Mouse (Mus musculus) heart, embryonic 12.5 days (tissue): ENCODE data around the gene Sez6l2. TPM values are rescaled to one million over a fixed set of nuclear protein-coding genes. Genes with fewer than 3 reads are reported as not detected.

Experiments used
- ATAC-seq: fragments of 200-750 bp; cut with Nextera tagmentation; 2 replicates; pipeline ENCODE4 v1.8.0; 2017; ENCODE audit warnings: moderate TSS enrichment, moderate library complexity; ENCODE audit not compliant: insufficient number of reproducible peaks, low FRiP score
- H3K27ac ChIP-seq: fragments of 300-500 bp; sonication (generic); 2 replicates; pipeline ENCODE4 v1.5.1; 2016; ENCODE audit warnings: mild to moderate bottlenecking, moderate library complexity; ENCODE audit not compliant: poor library complexity, severe bottlenecking
- H3K27me3 ChIP-seq: fragments of 300-500 bp; sonication (generic); replicated peaks from 2 replicates; pipeline ENCODE4 v1.6.1; 2016; ENCODE audit warnings: mild to moderate bottlenecking, moderate library complexity
- H3K36me3 ChIP-seq: fragments of 300-500 bp; sonication (generic); 2 replicates; pipeline ENCODE4 v1.6.1; 2016; ENCODE audit warnings: mild to moderate bottlenecking, moderate library complexity
- H3K4me1 ChIP-seq: fragments of 300-500 bp; sonication (generic); replicated peaks from 2 replicates; pipeline ENCODE4 v1.6.1; 2016; ENCODE audit warnings: mild to moderate bottlenecking
- H3K4me2 ChIP-seq: fragments of 300-500 bp; sonication (generic); 2 replicates; pipeline ENCODE4 v1.6.1; 2016; ENCODE audit warnings: mild to moderate bottlenecking, moderate library complexity
- H3K4me3 ChIP-seq: fragments of 300-500 bp; sonication (generic); 2 replicates; pipeline ENCODE4 v1.5.1; 2016; ENCODE audit warnings: mild to moderate bottlenecking
- H3K9ac ChIP-seq: fragments of 300-500 bp; sonication (generic); 2 replicates; pipeline ENCODE4 v1.6.1; 2016; ENCODE audit warnings: mild to moderate bottlenecking, moderate library complexity
- H3K9me3 ChIP-seq: fragments of 300-500 bp; sonication (generic); replicated peaks from 2 replicates; pipeline ENCODE4 v1.6.1; 2016; ENCODE audit warnings: mild to moderate bottlenecking, moderate library complexity
- WGBS: fragments of 180-500 bp; shearing (Covaris S2); methylation state at CpG from one replicate; pipeline ENCODE4 v1.1.7; 2016; 5-methylcytosine and 5-hydroxymethylcytosine counted together
- polyA plus RNA-seq: library from polyadenylated mRNA; unstranded; fragments of >200 nt; fragmentation: Nextera tagmentation; extraction: Ambion mirVana; gene quantifications from 2 replicates; pipeline ENCODE4 v1.2.1, GENCODE M21; 2016

The Sez6l2 gene
- polyA plus RNA-seq, 1 experiment from 2014 or later = 0.11 TPM

- no peaks in the 10 kb centered on the region for H3K9me3 ChIP-seq
- H3K4me2 ChIP-seq = no peak overlapping the region
- H3K36me3 ChIP-seq = peaks cover 35% of the 10 kb centered on the region
- 0 out of 2 replicates have a peak, but pooled peaks cover under 1% of the 10 kb centered on the region for H3K27me3 ChIP-seq
- no peak for ATAC-seq
- no peak overlapping the region for H3K4me3 ChIP-seq
- 71% methylated on average over 4 of the region's 4 CpGs for WGBS
- no peak overlapping the region for H3K27ac ChIP-seq
- no peak overlapping the region for H3K9ac ChIP-seq
- peaks cover 3% of the 10 kb centered on the region for H3K4me1 ChIP-seq
Observed at GRCm38 (mm10) chr7:126982054-126982453, 31.7 kb downstream of the Sez6l2 start.

DNA sequence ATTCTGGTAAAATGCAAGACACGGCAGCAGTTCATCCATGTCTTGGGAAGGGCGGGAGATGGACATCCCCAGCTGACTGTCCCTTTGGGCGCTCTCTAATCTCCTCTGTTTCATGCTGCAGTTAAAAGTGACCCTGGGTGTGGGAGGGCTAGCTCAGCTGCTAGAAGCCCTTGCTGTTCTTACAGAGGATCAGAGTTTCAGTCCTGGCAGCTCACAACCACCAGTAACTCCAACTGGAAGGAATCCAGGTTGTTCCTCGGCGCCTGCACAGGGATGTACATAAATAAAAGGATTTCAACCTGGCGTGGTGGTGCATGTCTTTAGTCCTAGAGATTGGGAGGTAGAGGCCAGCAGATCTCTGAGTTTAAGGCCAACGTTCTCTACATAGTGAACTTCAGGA is 32.8 kb downstream of the Sez6l2 start:
- 0 out of 2 replicates have a peak, but pooled peaks cover 4% of the 10 kb centered on the region for H3K27me3 ChIP-seq
- WGBS = 80% methylated on average over 7 of the region's 7 CpGs
- H3K4me3 ChIP-seq = no peak overlapping the region
- no peak overlapping the region for H3K27ac ChIP-seq
- no peak overlapping the region for H3K4me2 ChIP-seq
- no peaks in the 10 kb centered on the region for H3K9me3 ChIP-seq
- peaks cover 32% of the 10 kb centered on the region for H3K36me3 ChIP-seq
- H3K9ac ChIP-seq = no peak overlapping the region
- no peak for ATAC-seq
- no peaks in the 10 kb centered on the region for H3K4me1 ChIP-seq

GRCm38 (mm10) chr7:126984667-126985444 is 34.5 kb downstream of the Sez6l2 start:
- no peak overlapping the region for H3K27ac ChIP-seq
- ATAC-seq = no peak
- WGBS = 36% methylated on average over 10 of the region's 10 CpGs

DNA sequence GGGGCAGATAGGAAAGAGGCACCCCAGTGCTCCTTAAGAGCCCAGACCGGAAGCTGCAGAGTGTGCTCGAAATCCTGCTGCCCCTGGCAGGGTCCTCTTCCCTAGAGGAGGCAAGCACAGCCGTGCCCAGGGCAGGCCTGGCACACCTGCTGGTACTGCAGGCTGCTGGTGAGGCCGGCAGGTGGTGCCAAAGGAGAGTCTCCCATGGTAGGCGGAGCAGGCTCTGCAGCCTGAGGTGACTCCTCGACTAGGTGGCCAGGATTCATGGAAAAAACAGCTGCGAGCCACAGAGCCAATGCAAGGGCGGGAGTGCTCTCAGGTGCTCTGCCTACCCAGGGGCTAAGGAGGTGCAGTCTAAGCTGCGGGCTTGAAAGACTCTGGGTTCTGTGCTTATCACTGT is 36.0 kb downstream of the Sez6l2 start:
- no peak; the same call in 1 of the 2 replicates for ATAC-seq
- WGBS = 42% methylated on average over 9 of the region's 9 CpGs
- H3K4me2 ChIP-seq = no peak overlapping the region

More at GRCm38 (mm10) chr7:126984667-126985444, 34.5 kb downstream of the Sez6l2 start:
- no peaks in the 10 kb centered on the region for H3K4me1 ChIP-seq
- H3K4me2 ChIP-seq = no peak overlapping the region
- no peak overlapping the region for H3K9ac ChIP-seq
- H3K4me3 ChIP-seq = no peak overlapping the region
- H3K27me3 ChIP-seq = 0 out of 2 replicates have a peak, but pooled peaks cover 4% of the 10 kb centered on the region
- peaks cover 15% of the 10 kb centered on the region for H3K36me3 ChIP-seq
- H3K9me3 ChIP-seq = no peaks in the 10 kb centered on the region

DNA sequence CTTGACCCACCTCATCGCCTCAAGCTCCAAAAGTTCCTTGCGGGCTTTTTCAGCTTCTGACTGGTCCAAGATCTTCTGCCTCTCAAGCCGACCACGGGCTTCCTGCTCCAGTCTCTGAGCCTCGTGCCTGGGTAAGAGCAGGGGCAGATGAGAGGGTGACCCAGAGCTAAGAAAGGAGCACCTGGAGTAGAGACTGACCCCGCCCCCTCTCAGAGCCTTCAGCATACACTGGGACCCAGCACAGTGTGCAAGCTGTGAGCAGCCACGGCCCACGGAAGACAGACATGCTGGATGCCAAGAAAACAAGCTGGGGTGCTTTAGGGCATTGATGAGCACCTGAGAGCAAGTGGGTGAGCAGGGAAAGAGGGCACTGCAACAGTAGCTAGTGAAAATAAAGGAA is 38.5 kb downstream of the Sez6l2 start:
- H3K27ac ChIP-seq = no peak overlapping the region
- H3K9me3 ChIP-seq = no peaks in the 10 kb centered on the region
- H3K9ac ChIP-seq = no peak overlapping the region
- H3K4me3 ChIP-seq = no peak overlapping the region
- H3K4me2 ChIP-seq = no peak overlapping the region
- 70% methylated on average over 8 of the region's 8 CpGs for WGBS
- H3K27me3 ChIP-seq = 0 out of 2 replicates have a peak, but pooled peaks cover 4% of the 10 kb centered on the region
- no peak for ATAC-seq
- no peaks in the 10 kb centered on the region for H3K4me1 ChIP-seq
- no peaks in the 10 kb centered on the region for H3K36me3 ChIP-seq

More for the DNA sequence above, 36.0 kb downstream of the Sez6l2 start:
- H3K9ac ChIP-seq = no peak overlapping the region
- no peaks in the 10 kb centered on the region for H3K4me1 ChIP-seq
- H3K27me3 ChIP-seq = 0 out of 2 replicates have a peak, but pooled peaks cover 4% of the 10 kb centered on the region
- no peak overlapping the region for H3K27ac ChIP-seq
- H3K4me3 ChIP-seq = no peak overlapping the region
- H3K36me3 ChIP-seq = peaks cover 2% of the 10 kb centered on the region; the same call in 1 of the 2 replicates
- H3K9me3 ChIP-seq = no peaks in the 10 kb centered on the region

DNA sequence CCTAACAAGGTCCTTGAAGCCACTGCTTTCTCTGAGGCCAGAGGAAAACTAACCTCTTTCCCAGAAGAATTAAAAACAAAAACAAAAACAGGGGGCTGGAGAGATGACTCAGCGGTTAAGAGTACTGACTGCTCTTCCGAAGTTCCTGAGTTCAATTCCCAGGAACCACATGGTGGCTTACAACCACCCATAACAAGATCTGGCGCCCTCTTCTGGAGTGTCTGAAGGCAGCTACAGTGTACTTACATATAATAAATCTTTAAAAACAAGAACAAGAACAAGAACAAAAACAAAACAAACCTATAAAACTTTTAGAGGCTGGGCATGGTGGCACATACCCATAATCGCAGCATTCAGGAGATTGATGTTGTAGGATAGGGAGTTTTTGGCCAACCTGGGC is 46.1 kb downstream of the Sez6l2 start:
- WGBS = 77% methylated on average over 4 of the region's 4 CpGs
- ATAC-seq = no peak
- Histone ChIP-seq H3K27me3 (no peaks in the 10 kb centered on the region), H3K36me3 (peaks cover 12% of the 10 kb centered on the region), H3K4me3 (no peak overlapping the region), H3K4me2 (no peak overlapping the region), H3K9me3 (0 out of 2 replicates have a peak, but pooled peaks cover 4% of the 10 kb centered on the region), H3K4me1 (no peaks in the 10 kb centered on the region), H3K9ac (no peak overlapping the region), H3K27ac (no peak overlapping the region)

GRCm38 (mm10) chr7:126999568-126999967 is 49.2 kb downstream of the Sez6l2 start:
- no peaks in the 10 kb centered on the region for H3K4me1 ChIP-seq
- ATAC-seq = no peak
- 67% methylated on average over 10 of the region's 10 CpGs for WGBS
- H3K27ac ChIP-seq = no peak overlapping the region
- no peak overlapping the region for H3K4me2 ChIP-seq
- H3K36me3 ChIP-seq = peaks cover 12% of the 10 kb centered on the region
- H3K9ac ChIP-seq = no peak overlapping the region
- no peak overlapping the region for H3K4me3 ChIP-seq
- H3K27me3 ChIP-seq = no peaks in the 10 kb centered on the region
- H3K9me3 ChIP-seq = 0 out of 2 replicates have a peak, but pooled peaks cover 4% of the 10 kb centered on the region

- no peak overlapping the region for H3K27ac ChIP-seq
- WGBS = 88% methylated on average over 5 of the region's 5 CpGs
- H3K4me1 ChIP-seq = peaks cover 6% of the 10 kb centered on the region
- H3K9me3 ChIP-seq = no peaks in the 10 kb centered on the region
- no peak overlapping the region for H3K4me3 ChIP-seq
- no peaks in the 10 kb centered on the region for H3K27me3 ChIP-seq
- no peak overlapping the region for H3K9ac ChIP-seq
- no peak overlapping the region for H3K4me2 ChIP-seq
- no peaks in the 10 kb centered on the region for H3K36me3 ChIP-seq
- no peak for ATAC-seq
Observed at GRCm38 (mm10) chr7:127003620-127004019, 53.3 kb downstream of the Sez6l2 start.

- no peak overlapping the region for H3K27ac ChIP-seq
- WGBS = 88% methylated on average over 4 of the region's 4 CpGs
- no peak overlapping the region for H3K4me3 ChIP-seq
- no peak overlapping the region for H3K4me2 ChIP-seq
- H3K27me3 ChIP-seq = no peaks in the 10 kb centered on the region
- H3K4me1 ChIP-seq = peaks cover 13% of the 10 kb centered on the region
- no peak overlapping the region for H3K9ac ChIP-seq
- no peak for ATAC-seq
- no peaks in the 10 kb centered on the region for H3K36me3 ChIP-seq
- no peaks in the 10 kb centered on the region for H3K9me3 ChIP-seq
Observed at GRCm38 (mm10) chr7:127004122-127004875, 53.9 kb downstream of the Sez6l2 start.

GRCm38 (mm10) chr7:127007313-127008024 is 57.1 kb downstream of the Sez6l2 start:
- 89% methylated on average over 6 of the region's 6 CpGs for WGBS
- ATAC-seq = no peak
- Histone ChIP-seq H3K9ac (no peak overlapping the region; the same call in 1 of the 2 replicates), H3K4me2 (no peak overlapping the region), H3K4me3 (no peak overlapping the region), H3K36me3 (peaks cover 14% of the 10 kb centered on the region), H3K27ac (no peak overlapping the region), H3K9me3 (no peaks in the 10 kb centered on the region), H3K27me3 (no peaks in the 10 kb centered on the region), H3K4me1 (peaks cover 14% of the 10 kb centered on the region)
